Mouse (Mus musculus): ENCODE measurements around the gene 2310030G06Rik. TPM values are rescaled to one million over a fixed set of nuclear protein-coding genes. Genes with fewer than 3 reads are reported as not detected.
A peak's percentile ranks its signal among the peaks of the same experiment; 100 is the strongest.

2310030G06Rik gene
- total RNA-seq, 1 experiment = 2.2 TPM

DNA sequence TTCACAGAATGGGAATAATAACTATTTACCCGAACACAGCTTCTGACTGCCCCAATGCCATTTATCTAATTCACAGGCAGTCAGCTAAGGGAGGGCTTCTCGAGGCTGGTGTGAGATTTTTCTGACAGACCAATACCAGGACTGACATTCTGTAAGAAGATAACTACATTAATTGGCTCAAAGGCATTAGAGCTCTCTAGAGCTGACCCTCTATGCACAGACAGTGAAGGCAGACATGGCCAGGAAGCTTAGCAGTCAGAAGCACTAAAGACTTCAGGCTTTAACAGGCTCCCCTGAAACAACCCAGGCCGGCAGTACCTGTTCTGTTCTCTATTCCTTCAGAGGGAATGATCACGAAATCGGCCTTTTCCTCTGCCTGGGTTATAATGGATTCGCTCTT, 51.2 kb downstream of the 2310030G06Rik start:
- in situ Hi-C loops (cut with MboI; ENCODE audit: low sequenced_read_pairs in 2 of 2, unreplicated experiment in 2 of 2) = no loop called here
- no peak for DNase-seq (ENCODE audit: low read depth, low spot score)
- H3K4me1 ChIP-seq (ENCODE audit: control insufficient read depth in 2 of 2, insufficient read depth in 2 of 2, low read length in 2 of 2, poor library complexity in 1 of 2) = peaks cover 3 to 13% of the 10 kb centered on the region in 2 experiments; a peak in 2 of 4 replicates
- H3K9me3 ChIP-seq (ENCODE audit: control insufficient read depth, insufficient read depth, low read depth, low read length) = no peaks in the 10 kb centered on the region
- TF ChIP-seq MAFK (IDR thresholded peaks at IDR 0.05; ENCODE audit: insufficient read depth, low read depth, low read length) (no peak), HCFC1 (IDR thresholded peaks at IDR 0.05; ENCODE audit: borderline replicate concordance, insufficient read depth, low read length) (no peak), ZC3H11A (IDR thresholded peaks at IDR 0.05; ENCODE audit: borderline replicate concordance, low read depth, low read length) (no peak)
- H3K36me3 ChIP-seq (ENCODE audit: control insufficient read depth, insufficient read depth, low read length, poor library complexity, severe bottlenecking) = no peaks in the 10 kb centered on the region
- no peak overlapping the region for H3K4me3 ChIP-seq (ENCODE audit: insufficient read depth in 1 of 2, low read depth in 1 of 2, low read length in 2 of 2, poor library complexity in 1 of 2, severe bottlenecking in 1 of 2)
- H3K27ac ChIP-seq (ENCODE audit: insufficient read depth, low read depth, low read length, poor library complexity, severe bottlenecking) = no peak overlapping the region
- no peak overlapping the region for H3K9ac ChIP-seq (ENCODE audit: insufficient read depth, low read depth, low read length, poor library complexity, severe bottlenecking)

- Histone ChIP-seq H3K9ac (ENCODE audit: insufficient read depth, low read depth, low read length, poor library complexity, severe bottlenecking) (no peak overlapping the region), H3K4me1 (ENCODE audit: control insufficient read depth in 2 of 2, insufficient read depth in 2 of 2, low read length in 2 of 2, poor library complexity in 1 of 2) (peaks cover 3 to 13% of the 10 kb centered on the region in 2 experiments; a peak in 2 of 4 replicates), H3K9me3 (ENCODE audit: control insufficient read depth, insufficient read depth, low read depth, low read length) (no peaks in the 10 kb centered on the region), H3K4me3 (ENCODE audit: insufficient read depth in 1 of 2, low read depth in 1 of 2, low read length in 2 of 2, poor library complexity in 1 of 2, severe bottlenecking in 1 of 2) (0 out of 4 replicates have a peak overlapping the region, but pooled peaks of 1 of the 2 experiments have one; percentile 21), H3K36me3 (ENCODE audit: control insufficient read depth, insufficient read depth, low read length, poor library complexity, severe bottlenecking) (no peaks in the 10 kb centered on the region), H3K27ac (ENCODE audit: insufficient read depth, low read depth, low read length, poor library complexity, severe bottlenecking) (no peak overlapping the region)
- DNase-seq (ENCODE audit: low read depth, low spot score) = peak; percentile 54
- in situ Hi-C loops (cut with MboI; ENCODE audit: low sequenced_read_pairs in 2 of 2, unreplicated experiment in 2 of 2) = no loop called here
- TF ChIP-seq MAFK (IDR thresholded peaks at IDR 0.05; ENCODE audit: insufficient read depth, low read depth, low read length) = no peak
- TF ChIP-seq CHD2 (IDR thresholded peaks at IDR 0.05; ENCODE audit: low read depth, low read length) = no peak
- TF ChIP-seq ZC3H11A (IDR thresholded peaks at IDR 0.05; ENCODE audit: borderline replicate concordance, low read depth, low read length) = 0 out of 2 replicates have a peak, but pooled peaks have one; percentile 23
Observed at GRCm38 (mm10) chr9:50693631-50694030, 52.7 kb downstream of the 2310030G06Rik start.

GRCm38 (mm10) chr9:50692626-50693580, 53.4 kb downstream of the 2310030G06Rik start:
- TF ChIP-seq ZNF384 (IDR thresholded peaks at IDR 0.05; ENCODE audit: low read depth, low read length) (no peak), HCFC1 (IDR thresholded peaks at IDR 0.05; ENCODE audit: borderline replicate concordance, insufficient read depth, low read length) (no peak), ZC3H11A (IDR thresholded peaks at IDR 0.05; ENCODE audit: borderline replicate concordance, low read depth, low read length) (no peak), CHD2 (IDR thresholded peaks at IDR 0.05; ENCODE audit: low read depth, low read length) (no peak), MAFK (IDR thresholded peaks at IDR 0.05; ENCODE audit: insufficient read depth, low read depth, low read length) (no peak)
- Histone ChIP-seq H3K36me3 (ENCODE audit: control insufficient read depth, insufficient read depth, low read length, poor library complexity, severe bottlenecking) (no peaks in the 10 kb centered on the region), H3K9ac (ENCODE audit: insufficient read depth, low read depth, low read length, poor library complexity, severe bottlenecking) (no peak overlapping the region), H3K27ac (ENCODE audit: insufficient read depth, low read depth, low read length, poor library complexity, severe bottlenecking) (no peak overlapping the region), H3K9me3 (ENCODE audit: control insufficient read depth, insufficient read depth, low read depth, low read length) (no peaks in the 10 kb centered on the region), H3K4me1 (ENCODE audit: control insufficient read depth in 2 of 2, insufficient read depth in 2 of 2, low read length in 2 of 2, poor library complexity in 1 of 2) (peaks cover 3 to 11% of the 10 kb centered on the region in 2 experiments; a peak in 2 of 4 replicates), H3K4me3 (ENCODE audit: insufficient read depth in 1 of 2, low read depth in 1 of 2, low read length in 2 of 2, poor library complexity in 1 of 2, severe bottlenecking in 1 of 2) (0 out of 4 replicates have a peak overlapping the region, but pooled peaks of 1 of the 2 experiments have one; percentile 21)
- no peak for DNase-seq (ENCODE audit: low read depth, low spot score)
- in situ Hi-C loops (cut with MboI; ENCODE audit: low sequenced_read_pairs in 2 of 2, unreplicated experiment in 2 of 2) = no loop called here

Other genes starting within 250 kb of the 2310030G06Rik start
- 6.8 and 7.6 TPM in 2 replicates for gene Pts, start 217.8 kb downstream of the 2310030G06Rik start, total RNA-seq (2012; rRNA removed)
- 0.32 and 0.49 TPM in 2 replicates for gene Il18, start 191.7 kb downstream of the 2310030G06Rik start, total RNA-seq (2012; rRNA removed)
- gene Bco2, start 191.4 kb downstream of the 2310030G06Rik start, total RNA-seq (2012; rRNA removed) = 0.22 and 0.26 TPM in 2 replicates
- gene Tex12, start 185.2 kb downstream of the 2310030G06Rik start, total RNA-seq (2012; rRNA removed) = 0.94 TPM in 1 of 2 replicates, not detected in the other
- gene Sdhd, start 142.7 kb downstream of the 2310030G06Rik start, total RNA-seq (2012; rRNA removed) = 160 and 168 TPM in 2 replicates
- gene Timm8b, start 142.6 kb downstream of the 2310030G06Rik start, total RNA-seq (2012; rRNA removed) = 133 and 179 TPM in 2 replicates
- gene Pih1d2, start 129.2 kb downstream of the 2310030G06Rik start, total RNA-seq (2012; rRNA removed) = 2.3 and 3.3 TPM in 2 replicates
- 16.1 and 17.8 TPM in 2 replicates for gene Nkapd1, start 129.1 kb downstream of the 2310030G06Rik start, total RNA-seq (2012; rRNA removed)
- 43.4 and 46.3 TPM in 2 replicates for gene Dlat, start 86.8 kb downstream of the 2310030G06Rik start, total RNA-seq (2012; rRNA removed)
- 4.1 and 6.4 TPM in 2 replicates for gene Dixdc1, start 7.0 kb downstream of the 2310030G06Rik start, total RNA-seq (2012; rRNA removed)
- gene Cryab, start 4.8 kb upstream of the 2310030G06Rik start, total RNA-seq (2012; rRNA removed) = 18.9 and 57.4 TPM in 2 replicates
- 9.6 and 10.9 TPM in 2 replicates for gene Hspb2, start 5.8 kb upstream of the 2310030G06Rik start, total RNA-seq (2012; rRNA removed)
- 5.8 and 7.6 TPM in 2 replicates for gene Fdxacb1, start 21.7 kb upstream of the 2310030G06Rik start, total RNA-seq (2012; rRNA removed)
- gene Alg9, start 28.5 kb upstream of the 2310030G06Rik start, total RNA-seq (2012; rRNA removed) = 30.8 and 49.1 TPM in 2 replicates
- gene 1110032A03Rik, start 29.0 kb upstream of the 2310030G06Rik start, total RNA-seq (2012; rRNA removed) = 6.8 and 7.0 TPM in 2 replicates
- 29.5 and 41.6 TPM in 2 replicates for gene Ppp2r1b, start 98.8 kb upstream of the 2310030G06Rik start, total RNA-seq (2012; rRNA removed)

Data from ES-E14 (cell line).